Mouse (Mus musculus) stomach, postnatal 0 days (tissue): Measurements from ENCODE around the gene Dot1l. TPM values are rescaled to one million over a fixed set of nuclear protein-coding genes. Genes with fewer than 3 reads are reported as not detected.

Experiments used
- ATAC-seq: fragments of 200-750 bp; cut with Nextera tagmentation; 2 replicates; pipeline ENCODE4 v1.8.0; 2017; ENCODE audit not compliant: low FRiP score, low TSS enrichment
- DNase-seq: peaks from one replicate; pipeline ENCODE4 v3.0.0-alpha.2; 2016; ENCODE audit warnings: low spot score
- H3K27ac ChIP-seq: fragments of 300-500 bp; sonication (generic); replicated peaks from 2 replicates; pipeline ENCODE4 v1.5.1; 2014; ENCODE audit warnings: mild to moderate bottlenecking, control low read depth
- H3K27me3 ChIP-seq: fragments of 300-500 bp; sonication (generic); 2 replicates; pipeline ENCODE4 v1.6.1; 2014; ENCODE audit warnings: low read length; ENCODE audit not compliant: control insufficient read depth, insufficient read depth
- H3K36me3 ChIP-seq: fragments of 300-500 bp; sonication (generic); 2 replicates; pipeline ENCODE4 v1.6.1; 2014; ENCODE audit warnings: low read length, mixed read lengths; ENCODE audit not compliant: control insufficient read depth, insufficient read depth
- H3K4me1 ChIP-seq: fragments of 300-500 bp; sonication (generic); replicated peaks from 2 replicates; pipeline ENCODE4 v1.6.1; 2014; ENCODE audit warnings: antibody characterized with exemption; ENCODE audit not compliant: control insufficient read depth, insufficient read depth
- H3K4me2 ChIP-seq: fragments of 300-500 bp; sonication (generic); replicated peaks from 2 replicates; pipeline ENCODE4 v1.6.1; 2014; ENCODE audit warnings: low read depth, mild to moderate bottlenecking, control low read depth, moderate library complexity
- H3K4me3 ChIP-seq: fragments of 300-500 bp; sonication (generic); 2 replicates; pipeline ENCODE4 v1.5.1; 2014; ENCODE audit warnings: low read depth, low read length, control low read depth
- H3K9ac ChIP-seq: fragments of 300-500 bp; sonication (generic); 2 replicates; pipeline ENCODE4 v1.6.1; 2014; ENCODE audit warnings: mild to moderate bottlenecking, low read length, control low read depth, mixed read lengths
- H3K9me3 ChIP-seq: fragments of 300-500 bp; sonication (generic); 2 replicates; pipeline ENCODE4 v1.6.1; 2016; ENCODE audit warnings: low read length; ENCODE audit not compliant: control insufficient read depth
- CTCF ChIP-seq: IDR thresholded peaks from 2 replicates; pipeline ENCODE4 v1.5.1; 2016; ENCODE audit warnings: antibody characterized with exemption, low read depth, mild to moderate bottlenecking, moderate library complexity
- EP300 ChIP-seq: optimal IDR thresholded peaks from 2 replicates; pipeline ENCODE3; 2016; ENCODE audit warnings: antibody characterized with exemption
- whole genome bisulfite sequencing: fragments of 180-500 bp; shearing (Covaris S2); extraction: QIAGEN DNeasy Blood & Tissue Kit; methylation state at CpG from one replicate; pipeline ENCODE4 v1.1.7; 2014; 5-methylcytosine and 5-hydroxymethylcytosine counted together
- polyA plus RNA-seq: library from polyadenylated mRNA; unstranded; fragments of >200 nt; fragmentation: Nextera tagmentation; extraction: Ambion mirVana; gene quantifications from 2 replicates; pipeline ENCODE4 v1.2.1, GENCODE M21; 2015

The Dot1l gene
- 5.4 and 6.2 TPM in 2 replicates for polyA plus RNA-seq

- Histone ChIP-seq H3K9me3 (no peaks in the 10 kb centered on the region), H3K4me2 (peak within 1 kb of the TSS; percentile 88), H3K9ac (peak within 1 kb of the TSS; percentile 92), H3K4me1 (peaks cover 13% of the 10 kb centered on the region), H3K27me3 (no peaks in the 10 kb centered on the region), H3K27ac (peak within 1 kb of the TSS; percentile 87), H3K36me3 (no peaks in the 10 kb centered on the region), H3K4me3 (peak within 1 kb of the TSS; percentile 93)
- ATAC-seq, result peak; percentile 88
- 1% methylated on average over 52 of the region's 57 CpGs for WGBS
- peak; percentile 99 for DNase-seq
- no peak for TF ChIP-seq EP300
- no peak for TF ChIP-seq CTCF
These were observed at the start of gene Dot1l for GRCm38 (mm10) chr10:80754594-80755290. Dot1l (plus strand) TSS chr10:80755206.

- H3K9me3 ChIP-seq, result no peaks in the 10 kb centered on the region
- no peak for ATAC-seq
- 69% methylated on average over 3 of the region's 3 CpGs for WGBS
- no peak overlapping the region for H3K4me3 ChIP-seq
- no peak overlapping the region for H3K4me2 ChIP-seq
- no peak overlapping the region; the same call in 1 of the 2 replicates for H3K9ac ChIP-seq
- H3K36me3 ChIP-seq, result peaks cover 40% of the 10 kb centered on the region
- TF ChIP-seq EP300, result no peak
- no peak for TF ChIP-seq CTCF
- no peaks in the 10 kb centered on the region for H3K27me3 ChIP-seq
- no peak overlapping the region for H3K27ac ChIP-seq
- no peak for DNase-seq
- peaks cover 6% of the 10 kb centered on the region for H3K4me1 ChIP-seq
These were observed 49.5 kb upstream of the Dot1l start for GRCm38 (mm10) chr10:80705479-80705878.

GRCm38 (mm10) chr10:80710834-80711233 lies 44.2 kb upstream of the Dot1l start:
- no peak for ATAC-seq
- no peak for DNase-seq
- Histone ChIP-seq H3K36me3 (peaks cover 76% of the 10 kb centered on the region), H3K9me3 (no peaks in the 10 kb centered on the region), H3K4me3 (no peak overlapping the region), H3K4me2 (no peak overlapping the region), H3K9ac (no peak overlapping the region), H3K27me3 (no peaks in the 10 kb centered on the region), H3K27ac (no peak overlapping the region), H3K4me1 (no peaks in the 10 kb centered on the region)
- WGBS, result 85% methylated on average over 3 of the region's 3 CpGs
- TF ChIP-seq CTCF (no peak), EP300 (no peak)

- H3K27ac ChIP-seq, result no peak overlapping the region
- H3K9ac ChIP-seq, result no peak overlapping the region
- no peak overlapping the region for H3K4me3 ChIP-seq
- TF ChIP-seq EP300 (no peak), CTCF (no peak)
- no peaks in the 10 kb centered on the region for H3K4me1 ChIP-seq
- peaks cover 63% of the 10 kb centered on the region for H3K36me3 ChIP-seq
- no peak overlapping the region for H3K4me2 ChIP-seq
- no peak for DNase-seq
- no peaks in the 10 kb centered on the region for H3K27me3 ChIP-seq
- no peak for ATAC-seq
- H3K9me3 ChIP-seq, result no peaks in the 10 kb centered on the region
- 81% methylated on average over 1 of the region's 1 CpGs for WGBS
These were observed 37.7 kb upstream of the Dot1l start for GRCm38 (mm10) chr10:80717281-80717680.

GRCm38 (mm10) chr10:80727369-80728127 lies 27.5 kb upstream of the Dot1l start:
- H3K4me1 ChIP-seq, result no peaks in the 10 kb centered on the region
- 80% methylated on average over 5 of the region's 5 CpGs for WGBS
- no peak overlapping the region for H3K4me2 ChIP-seq
- DNase-seq, result no peak
- TF ChIP-seq EP300, result no peak
- no peak for TF ChIP-seq CTCF
- no peaks in the 10 kb centered on the region for H3K9me3 ChIP-seq
- no peak overlapping the region for H3K4me3 ChIP-seq
- no peaks in the 10 kb centered on the region for H3K27me3 ChIP-seq
- H3K36me3 ChIP-seq, result peaks cover 60% of the 10 kb centered on the region
- 0 out of 2 replicates have a peak overlapping the region, but pooled peaks have one; percentile 13 for H3K27ac ChIP-seq
- no peak overlapping the region for H3K9ac ChIP-seq
- ATAC-seq, result no peak
